Mouse (Mus musculus): ENCODE measurements around the gene Dnajb13.
A peak's percentile ranks its signal among the peaks of the same experiment; 100 is the strongest.
"Not testable (repeated sequence)": the region's sequence is repeated elsewhere in the genome, so short reads cannot be mapped to it uniquely, and the experiment has no call there.

Gene Dnajb13

GRCm38 (mm10) chr7:100488474-100489048 lies 26.2 kb downstream of the Dnajb13 start:
- DNase-seq (ENCODE audit: low spot score in 2 of 2), result no peak

- DNase-seq (ENCODE audit: low spot score in 2 of 2), result no peak
Observed at GRCm38 (mm10) chr7:100487301-100487700, 27.5 kb downstream of the Dnajb13 start.

GRCm38 (mm10) chr7:100484493-100484892 lies 30.3 kb downstream of the Dnajb13 start:
- no peak for DNase-seq (ENCODE audit: low spot score in 2 of 2)

- not testable (repeated sequence) for DNase-seq (ENCODE audit: low spot score in 2 of 2)
Observed at GRCm38 (mm10) chr7:100482046-100482445, 32.7 kb downstream of the Dnajb13 start.

- no peak for DNase-seq (ENCODE audit: low spot score in 2 of 2)
Observed at GRCm38 (mm10) chr7:100480175-100480574, 34.6 kb downstream of the Dnajb13 start.

GRCm38 (mm10) chr7:100479823-100480164 lies 35.0 kb downstream of the Dnajb13 start:
- DNase-seq (ENCODE audit: low spot score in 2 of 2), result no peak

DNA sequence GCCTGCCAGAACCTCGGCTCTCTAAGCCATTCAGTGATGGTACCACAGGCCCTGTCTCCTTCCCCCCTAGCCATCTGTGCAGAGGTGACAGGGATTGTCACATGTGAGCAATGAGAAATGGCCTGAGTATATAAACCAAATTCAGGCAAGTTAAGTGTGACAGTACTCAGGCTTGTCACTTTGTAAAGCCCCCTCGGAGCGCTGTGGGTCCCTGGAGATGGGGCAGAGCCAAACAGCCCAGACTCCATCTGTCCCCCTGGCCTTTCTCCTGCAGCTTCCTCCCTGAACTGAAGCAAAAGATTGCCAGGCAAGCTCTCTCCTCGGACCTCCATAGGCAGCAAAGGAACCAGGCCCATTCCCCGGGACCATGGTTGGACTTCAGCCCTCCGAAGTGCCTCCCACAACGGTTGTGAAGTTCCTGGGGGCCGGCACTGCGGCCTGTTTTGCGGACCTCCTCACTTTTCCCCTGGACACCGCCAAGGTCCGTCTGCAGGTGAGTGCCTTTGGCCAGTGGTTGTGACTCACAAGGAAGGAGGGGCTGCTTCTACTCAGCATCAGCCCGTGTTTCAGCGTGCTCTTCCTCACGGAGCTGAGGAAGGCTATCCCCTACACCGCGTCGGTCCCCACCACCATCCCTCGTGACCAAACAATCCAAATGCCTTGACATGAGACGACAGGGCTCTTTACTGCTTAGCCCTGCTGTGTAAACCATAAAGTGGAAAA lies 35.5 kb downstream of the Dnajb13 start:
- no peak for DNase-seq (ENCODE audit: low spot score in 2 of 2)

GRCm38 (mm10) chr7:100474680-100475079 lies 40.1 kb downstream of the Dnajb13 start:
- DNase-seq (ENCODE audit: low spot score in 2 of 2), result no peak

- DNase-seq (ENCODE audit: low spot score in 2 of 2), result no peak
Observed at GRCm38 (mm10) chr7:100473846-100474454, 40.8 kb downstream of the Dnajb13 start.

DNA sequence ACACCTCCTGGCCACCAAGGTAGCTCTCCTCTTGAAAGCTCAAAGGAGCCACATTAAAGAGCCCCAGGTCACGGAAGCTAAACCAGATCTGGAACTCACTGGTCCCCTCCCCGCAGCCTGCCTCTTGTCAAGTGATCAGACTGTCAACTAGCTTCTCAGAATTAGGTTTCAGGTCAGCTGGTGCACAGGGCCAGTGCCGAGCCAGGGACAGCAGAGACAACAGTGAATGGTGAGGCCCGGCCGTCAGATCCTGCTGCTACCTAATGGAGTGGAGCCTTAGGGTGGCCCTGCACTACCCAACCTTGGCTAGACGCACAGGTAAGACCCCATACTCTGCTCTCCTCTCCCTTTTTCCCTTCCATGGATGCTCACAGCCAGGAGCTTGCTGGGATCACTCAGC lies 42.0 kb downstream of the Dnajb13 start, which contains the start of gene Ucp3:
TSS of gene Ucp3 (plus strand) at position 214 of the 400 bp plus-strand sequence.
- DNase-seq (ENCODE audit: low spot score in 2 of 2), result no peak

DNA sequence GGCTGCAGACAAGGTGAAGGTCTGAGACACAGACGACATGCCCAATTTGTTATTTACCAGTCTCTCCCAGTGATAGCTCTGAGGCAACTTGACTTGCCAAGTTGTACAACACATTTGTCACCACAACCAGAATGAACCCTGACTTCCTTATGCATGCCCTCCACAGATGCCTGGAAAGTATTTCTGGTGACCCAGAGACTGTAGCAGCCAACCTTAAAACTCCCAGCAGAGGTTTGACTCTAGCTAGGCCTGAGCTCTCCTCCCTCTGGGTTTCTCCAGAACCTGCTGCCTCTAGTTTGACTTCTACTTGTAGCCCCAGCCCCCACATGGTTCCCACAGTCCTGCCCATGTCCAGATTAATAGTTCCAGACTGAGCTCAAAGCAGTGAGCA lies 43.4 kb downstream of the Dnajb13 start:
- DNase-seq (ENCODE audit: low spot score in 2 of 2), result no peak

GRCm38 (mm10) chr7:100470796-100471406 lies 43.9 kb downstream of the Dnajb13 start:
- DNase-seq (ENCODE audit: low spot score in 2 of 2), result no peak

DNA sequence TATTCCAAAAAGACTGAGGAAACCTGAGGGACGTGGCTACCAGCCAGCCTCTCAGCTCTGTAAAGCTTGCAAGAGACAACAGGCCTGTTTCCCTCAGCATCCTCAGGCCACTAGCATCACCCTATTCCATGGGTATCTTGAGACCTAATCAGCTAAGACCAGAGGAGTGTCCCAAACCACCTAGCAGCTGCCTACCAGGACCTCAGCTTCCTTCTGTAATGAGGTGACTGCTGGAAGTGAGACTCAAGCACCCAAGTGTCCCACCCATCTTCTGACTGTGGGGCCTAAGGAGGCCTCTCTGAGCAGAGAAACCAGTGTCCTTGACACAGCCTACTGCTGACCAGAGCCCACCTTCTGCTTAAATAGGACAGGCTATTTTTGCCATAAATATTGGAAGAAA lies 45.3 kb downstream of the Dnajb13 start:
- DNase-seq (ENCODE audit: low spot score in 2 of 2), result no peak

DNA sequence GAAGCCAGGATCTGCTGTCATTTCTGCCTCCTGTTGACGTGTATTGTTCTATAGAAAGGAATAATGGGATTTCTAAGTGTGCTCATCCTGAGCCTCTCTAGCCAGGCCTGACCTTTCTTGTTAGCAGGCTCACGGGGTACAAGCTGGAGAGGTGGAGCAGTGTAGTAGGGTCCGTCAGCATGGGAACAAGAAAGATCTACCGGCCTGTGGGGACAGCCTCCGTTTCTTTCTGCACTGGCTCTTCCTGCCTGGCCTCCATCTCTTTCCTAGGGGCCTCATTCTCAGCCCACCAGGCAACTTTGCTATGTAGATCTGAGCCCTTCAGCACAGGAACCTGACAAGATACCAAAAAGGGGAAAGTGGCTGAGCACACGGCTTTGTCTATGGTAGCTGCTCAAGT lies 46.0 kb downstream of the Dnajb13 start:
- no peak for DNase-seq (ENCODE audit: low spot score in 2 of 2)

DNA sequence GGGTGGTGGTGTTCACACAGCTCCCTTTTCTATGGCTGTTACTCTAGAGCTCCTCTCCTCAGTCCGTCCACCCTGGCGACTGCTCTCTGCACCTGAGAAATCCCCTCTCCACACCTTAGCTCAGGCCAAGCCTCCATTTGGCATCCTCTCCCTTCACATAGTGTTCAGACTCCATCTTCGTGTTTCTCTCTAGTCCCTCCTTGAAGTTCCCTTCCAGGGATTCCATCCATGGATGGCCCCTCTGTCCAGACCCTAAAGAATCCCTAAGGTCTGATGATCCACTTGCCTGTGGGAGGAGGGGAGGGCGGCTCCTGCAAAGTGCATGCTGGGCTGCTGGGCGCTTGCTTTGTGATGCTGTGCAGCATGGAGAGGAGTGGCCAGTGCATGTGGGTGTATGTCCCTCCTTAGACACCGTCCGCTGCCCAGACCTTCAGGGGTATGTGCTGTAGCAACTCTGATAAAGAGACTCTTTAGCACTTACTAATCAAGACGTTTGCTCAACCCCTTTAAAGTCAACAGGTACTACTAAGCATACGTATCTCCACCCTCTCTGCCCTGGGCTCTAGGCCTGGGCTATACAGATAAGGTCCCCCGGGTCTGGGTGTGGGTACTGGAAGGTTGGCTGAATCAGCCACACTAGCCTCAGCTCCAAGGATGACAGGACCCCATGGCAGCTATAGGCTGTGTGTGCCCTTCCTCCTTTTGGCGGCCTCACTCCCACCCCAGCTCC lies 47.8 kb downstream of the Dnajb13 start:
- DNase-seq (ENCODE audit: low spot score in 2 of 2), result no peak

DNA sequence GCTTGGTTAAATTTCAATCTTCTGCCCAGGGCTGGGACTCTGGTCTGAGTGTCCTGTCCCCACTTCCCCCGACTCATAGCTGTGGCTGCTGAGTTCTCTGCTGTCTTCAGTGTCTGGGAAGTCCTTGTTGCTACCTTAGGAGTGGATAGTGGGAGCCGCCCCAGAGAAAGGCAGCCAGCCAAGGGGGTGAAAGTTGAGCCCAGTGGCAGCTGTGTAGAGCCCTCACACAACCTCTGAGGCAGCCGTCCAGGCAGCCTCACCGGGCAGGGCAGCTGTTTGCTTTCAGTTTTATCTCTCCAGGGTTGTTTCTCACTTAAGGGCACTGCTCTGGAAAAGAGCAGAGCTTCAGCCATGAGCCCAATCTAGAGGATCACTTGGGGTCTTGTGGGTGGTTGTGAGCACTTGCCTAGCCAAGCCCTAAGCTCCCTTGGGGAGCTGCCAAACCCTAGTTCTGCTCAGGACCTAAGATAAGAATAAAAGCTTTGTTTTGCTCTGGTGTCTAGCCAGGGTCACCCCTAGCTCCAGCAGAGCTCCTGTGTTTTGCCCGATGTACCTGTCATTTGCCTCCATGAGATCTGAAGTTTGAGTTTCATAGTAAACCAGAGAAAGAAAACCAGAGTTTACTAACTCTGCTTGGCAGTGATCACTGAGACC lies 49.0 kb downstream of the Dnajb13 start:
- no peak for DNase-seq (ENCODE audit: low spot score in 2 of 2)

DNA sequence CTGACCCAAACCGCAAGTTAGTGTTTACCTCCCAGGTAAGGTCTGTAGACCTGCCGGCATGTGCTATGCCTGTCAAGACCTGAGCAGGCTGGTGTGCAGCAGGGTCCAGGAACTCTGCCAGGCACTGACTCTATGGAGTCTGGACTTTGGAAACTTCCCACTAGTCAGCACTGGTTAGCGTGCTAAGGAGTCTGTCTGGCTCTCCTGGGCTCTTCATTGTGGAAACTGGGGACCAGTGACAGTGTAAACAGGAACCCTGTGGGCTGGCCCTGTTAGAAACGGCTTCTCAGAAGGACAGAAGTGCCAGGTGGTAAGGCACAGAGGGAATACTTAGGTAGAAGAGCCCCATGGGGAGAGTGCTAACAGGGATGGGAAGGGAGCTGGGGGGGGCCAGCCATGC lies 49.5 kb downstream of the Dnajb13 start:
- no peak for DNase-seq (ENCODE audit: low spot score in 2 of 2)

DNA sequence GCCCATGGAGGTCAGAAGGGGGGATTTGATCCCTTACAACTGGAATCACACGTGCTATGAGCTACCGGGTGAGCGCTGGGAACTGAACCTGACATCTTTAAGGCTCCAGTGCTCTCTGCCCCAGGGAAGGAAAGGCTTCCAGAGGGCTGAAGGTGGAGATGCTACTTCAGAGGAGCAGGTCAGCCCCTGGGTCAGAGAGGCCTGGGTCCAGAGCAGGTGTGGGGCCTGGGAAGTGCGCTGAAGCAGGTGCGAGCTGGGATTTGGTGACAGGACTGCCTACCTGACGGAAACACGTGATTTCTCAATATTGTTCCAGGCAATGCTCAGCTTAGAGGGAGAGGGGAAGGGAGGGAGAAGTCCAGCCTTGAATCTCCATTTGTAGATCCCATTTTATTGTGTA lies 50.5 kb downstream of the Dnajb13 start:
- DNase-seq (ENCODE audit: low spot score in 2 of 2), result no peak

DNA sequence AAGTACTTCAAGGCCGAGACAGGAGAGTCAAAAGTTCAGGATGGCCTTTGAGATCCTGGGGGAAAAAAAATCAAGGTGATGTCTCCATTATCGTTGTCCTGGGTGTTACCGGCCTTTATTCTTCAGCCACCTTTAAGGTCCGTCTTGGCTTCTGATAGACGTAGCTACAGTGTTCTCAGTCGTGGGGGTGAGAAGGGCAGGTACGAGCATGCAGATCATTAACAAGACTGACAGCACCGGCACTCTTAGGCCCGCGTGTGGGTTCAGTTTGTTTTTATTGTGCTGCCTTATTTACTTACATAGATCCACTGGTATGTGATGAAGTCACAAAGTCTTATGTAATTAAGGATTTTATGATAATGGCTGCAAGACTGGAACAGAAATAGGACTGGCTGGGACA lies 51.0 kb downstream of the Dnajb13 start:
- DNase-seq (ENCODE audit: low spot score in 2 of 2), result no peak

- no peak for DNase-seq (ENCODE audit: low spot score in 2 of 2)
Observed at GRCm38 (mm10) chr7:100463194-100463593, 51.6 kb downstream of the Dnajb13 start.

DNA sequence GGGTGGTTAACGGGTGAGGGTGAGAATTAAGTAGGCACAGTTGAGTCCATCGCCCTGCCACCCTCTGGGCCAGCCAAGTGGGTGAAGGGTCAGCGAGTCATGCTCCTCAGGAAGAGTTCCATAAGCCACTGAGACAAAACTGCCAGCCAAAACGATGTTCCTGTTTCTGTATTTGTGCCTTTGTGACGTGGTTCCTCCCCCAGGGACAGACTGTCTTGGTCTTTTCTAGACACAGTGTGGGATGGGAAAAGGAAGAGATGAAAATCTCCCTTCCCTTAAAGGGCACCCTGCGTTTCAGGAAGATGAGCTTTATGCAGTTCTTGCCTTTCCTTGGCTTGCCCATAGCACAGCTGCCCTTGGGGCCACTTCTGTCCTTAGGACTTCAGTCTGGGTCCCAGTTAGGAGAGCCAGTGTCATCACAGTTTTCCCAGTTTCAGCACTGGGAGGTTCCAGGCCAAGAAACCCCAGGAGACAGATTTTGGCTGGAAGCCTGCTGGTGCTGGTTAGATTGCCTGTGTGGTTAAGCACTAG lies 53.1 kb downstream of the Dnajb13 start:
- DNase-seq (ENCODE audit: low spot score in 2 of 2), result peak; percentile 67 to 86
